Mouse (Mus musculus): ENCODE results near the gene Hoxb3. TPM values are rescaled to one million over a fixed set of nuclear protein-coding genes. Genes with fewer than 3 reads are reported as not detected.

The Hoxb3 gene
- total RNA-seq, 4 experiments from 2014 or later: not detected

- no peak for DNase-seq (ENCODE audit: low spot score in 2 of 2)
Observed at GRCm38 (mm10) chr11:96338957-96339855, 16.1 kb downstream of the Hoxb3 start.

GRCm38 (mm10) chr11:96340698-96341365 is 17.7 kb downstream of the Hoxb3 start:
- DNase-seq (ENCODE audit: low spot score in 2 of 2): no peak

GRCm38 (mm10) chr11:96341701-96342575 is 18.8 kb downstream of the Hoxb3 start:
- no peak for DNase-seq (ENCODE audit: low spot score in 2 of 2)

GRCm38 (mm10) chr11:96342576-96342930 is 19.4 kb downstream of the Hoxb3 start:
- DNase-seq (ENCODE audit: low spot score in 2 of 2): no peak

GRCm38 (mm10) chr11:96343206-96343745 is 20.1 kb downstream of the Hoxb3 start:
- DNase-seq (ENCODE audit: low spot score in 2 of 2): no peak

GRCm38 (mm10) chr11:96344061-96344877 is 21.1 kb downstream of the Hoxb3 start:
- no peak for DNase-seq (ENCODE audit: low spot score in 2 of 2)

GRCm38 (mm10) chr11:96344878-96345159 is 21.7 kb downstream of the Hoxb3 start:
- no peak for DNase-seq (ENCODE audit: low spot score in 2 of 2)

GRCm38 (mm10) chr11:96345220-96345892 is 22.2 kb downstream of the Hoxb3 start:
- no peak for DNase-seq (ENCODE audit: low spot score in 2 of 2)

- no peak for DNase-seq (ENCODE audit: low spot score in 2 of 2)
Observed at GRCm38 (mm10) chr11:96345893-96346806, 23.0 kb downstream of the Hoxb3 start.

GRCm38 (mm10) chr11:96346916-96347520 is 23.9 kb downstream of the Hoxb3 start:
- DNase-seq (ENCODE audit: low spot score in 2 of 2): no peak

- no peak for DNase-seq (ENCODE audit: low spot score in 2 of 2)
Observed at GRCm38 (mm10) chr11:96347717-96348116, 24.6 kb downstream of the Hoxb3 start.

GRCm38 (mm10) chr11:96348141-96348928 is 25.2 kb downstream of the Hoxb3 start:
- DNase-seq (ENCODE audit: low spot score in 2 of 2): no peak

- DNase-seq (ENCODE audit: low spot score in 2 of 2): no peak
Observed at GRCm38 (mm10) chr11:96348988-96349387, 25.9 kb downstream of the Hoxb3 start.

- no peak for DNase-seq (ENCODE audit: low spot score in 2 of 2)
Observed at GRCm38 (mm10) chr11:96349491-96350340, 26.6 kb downstream of the Hoxb3 start.

- no peak for DNase-seq (ENCODE audit: low spot score in 2 of 2)
Observed at GRCm38 (mm10) chr11:96350341-96350624, 27.2 kb downstream of the Hoxb3 start, which contains the start of gene Hoxb2. Gene Hoxb2 (plus strand): TSS chr11:96350525.

- no peak for DNase-seq (ENCODE audit: low spot score in 2 of 2)
Observed at GRCm38 (mm10) chr11:96350791-96351190, 27.7 kb downstream of the Hoxb3 start.

- no peak for DNase-seq (ENCODE audit: low spot score in 2 of 2)
Observed at GRCm38 (mm10) chr11:96351312-96351711, 28.2 kb downstream of the Hoxb3 start.

Data from layer of hippocampus, adult 8-10 months (tissue).